Mouse (Mus musculus): ENCODE measurements at regions not wholly inside any gene's neighbourhood (a gene's known extent, or its start where the extent isn't known, plus 50 kb on each side); places are given as distances from the start of the nearest gene placed in this dataset.

- no peak for TF ChIP-seq CTCF (IDR thresholded peaks at IDR 0.05)
- intact Hi-C loops (cut with DNase I), result no loop called here
- Histone ChIP-seq H3K4me3 (no peak overlapping the region), H3K27ac (no peak overlapping the region)
- no peak for DNase-seq
These were observed 548.0 kb downstream of the Pdcd6ip start for GRCm38 (mm10) chr9:113160011-113160410.

GRCm38 (mm10) chr9:113158080-113158479, 550.0 kb downstream of the Pdcd6ip start:
- DNase-seq, result no peak
- no peak for TF ChIP-seq CTCF (IDR thresholded peaks at IDR 0.05)
- Histone ChIP-seq H3K4me3 (no peak overlapping the region), H3K27ac (no peak overlapping the region)
- intact Hi-C loops (cut with DNase I), result no loop called here

GRCm38 (mm10) chr9:113157474-113158076, 550.5 kb downstream of the Pdcd6ip start:
- intact Hi-C loops (cut with DNase I), result no loop called here

GRCm38 (mm10) chr9:113156707-113157106, 551.4 kb downstream of the Pdcd6ip start:
- Histone ChIP-seq H3K4me3 (no peak overlapping the region), H3K27ac (no peak overlapping the region)
- no peak for DNase-seq
- intact Hi-C loops (cut with DNase I), result no loop called here
- peak; percentile 22; the same call in 1 of the 2 replicates for TF ChIP-seq CTCF (IDR thresholded peaks at IDR 0.05)

More at GRCm38 (mm10) chr9:113157474-113158076, 550.5 kb downstream of the Pdcd6ip start:
- Histone ChIP-seq H3K4me3 (no peak overlapping the region), H3K27ac (no peak overlapping the region)
- no peak for DNase-seq
- no peak for TF ChIP-seq CTCF (IDR thresholded peaks at IDR 0.05)

- no peak for TF ChIP-seq CTCF (IDR thresholded peaks at IDR 0.05)
- H3K27ac ChIP-seq, result no peak overlapping the region
- DNase-seq, result no peak
- intact Hi-C loops (cut with DNase I), result no loop called here
- no peak overlapping the region for H3K4me3 ChIP-seq
These were observed 559.0 kb downstream of the Pdcd6ip start for GRCm38 (mm10) chr9:113149084-113149483.

GRCm38 (mm10) chr9:113146571-113146970, 561.5 kb downstream of the Pdcd6ip start:
- H3K4me3 ChIP-seq, result no peak overlapping the region
- no peak overlapping the region for H3K27ac ChIP-seq
- intact Hi-C loops (cut with DNase I), result no loop called here
- no peak for DNase-seq
- no peak for TF ChIP-seq CTCF (IDR thresholded peaks at IDR 0.05)

- intact Hi-C loops (cut with DNase I), result no loop called here
- Histone ChIP-seq H3K4me3 (no peak overlapping the region), H3K27ac (no peak overlapping the region)
- no peak for TF ChIP-seq CTCF (IDR thresholded peaks at IDR 0.05)
- DNase-seq, result no peak
These were observed 563.0 kb downstream of the Pdcd6ip start for GRCm38 (mm10) chr9:113145036-113145435.

- H3K27ac ChIP-seq, result no peak overlapping the region
- DNase-seq, result no peak
- intact Hi-C loops (cut with DNase I), result no loop called here
- no peak overlapping the region for H3K4me3 ChIP-seq
- TF ChIP-seq CTCF (IDR thresholded peaks at IDR 0.05), result no peak
These were observed 573.4 kb downstream of the Pdcd6ip start for GRCm38 (mm10) chr9:113134611-113135010.

- Histone ChIP-seq H3K4me3 (no peak overlapping the region), H3K27ac (no peak overlapping the region)
- no peak for DNase-seq
- intact Hi-C loops (cut with DNase I), result loop anchor here (5.0 kb wide), 1 partner anchor 79 kb away; no protein-coding TSS in a partner anchor
- no peak for TF ChIP-seq CTCF (IDR thresholded peaks at IDR 0.05)
These were observed 584.9 kb downstream of the Pdcd6ip start for GRCm38 (mm10) chr9:113123004-113123692.

- H3K4me3 ChIP-seq, result no peak overlapping the region
- H3K27ac ChIP-seq, result no peak overlapping the region
- no peak for DNase-seq
- intact Hi-C loops (cut with DNase I), result loop anchor here (5.0 kb wide), 1 partner anchor 80 kb away; no protein-coding TSS in a partner anchor
- TF ChIP-seq CTCF (IDR thresholded peaks at IDR 0.05), result no peak
These were observed 585.8 kb downstream of the Pdcd6ip start for GRCm38 (mm10) chr9:113122253-113122749.

GRCm38 (mm10) chr9:113120385-113120784, 587.7 kb downstream of the Pdcd6ip start:
- DNase-seq, result no peak
- TF ChIP-seq CTCF (IDR thresholded peaks at IDR 0.05), result no peak
- Histone ChIP-seq H3K4me3 (no peak overlapping the region), H3K27ac (no peak overlapping the region)
- intact Hi-C loops (cut with DNase I), result loop anchor here (5.0 kb wide), 1 partner anchor 82 kb away; no protein-coding TSS in a partner anchor

- intact Hi-C loops (cut with DNase I), result loop anchor here (5.0 kb wide), 1 partner anchor 83 kb away; no protein-coding TSS in a partner anchor
- no peak overlapping the region for H3K27ac ChIP-seq
- no peak overlapping the region for H3K4me3 ChIP-seq
- no peak for DNase-seq
- TF ChIP-seq CTCF (IDR thresholded peaks at IDR 0.05), result no peak
These were observed 588.3 kb downstream of the Pdcd6ip start for GRCm38 (mm10) chr9:113119721-113120120.

GRCm38 (mm10) chr9:113115576-113115975, 592.5 kb downstream of the Pdcd6ip start:
- intact Hi-C loops (cut with DNase I), result no loop called here
- TF ChIP-seq CTCF (IDR thresholded peaks at IDR 0.05), result no peak
- no peak overlapping the region for H3K4me3 ChIP-seq
- DNase-seq, result no peak
- H3K27ac ChIP-seq, result no peak overlapping the region
